Mouse (Mus musculus): ENCODE measurements around the gene Sulf2. TPM values are rescaled to one million over a fixed set of nuclear protein-coding genes. Genes with fewer than 3 reads are reported as not detected.

Sulf2 gene
- 3.0 TPM for polyA plus RNA-seq (2014; fragmentation: Illumina TruSeq; extraction: RNeasy Lipid Tissue Mini Kit (QIAGEN cat#74804); ENCODE audit: low read depth, low replicate concordance)

GRCm38 (mm10) chr2:166155454-166155815 lies at the start of gene Sulf2:
Gene Sulf2, minus strand, starts transcription at chr2:166155663.

Other genes starting within 250 kb of the Sulf2 start
- gene Ncoa3, start 163.0 kb downstream of the Sulf2 start, polyA plus RNA-seq (2014; fragmentation: Illumina TruSeq; extraction: RNeasy Lipid Tissue Mini Kit (QIAGEN cat#74804); ENCODE audit: low read depth, low replicate concordance): 16.5 TPM

Data from testis, adult 10 weeks (tissue).